Mouse (Mus musculus) thymus, adult 2 months (tissue): ENCODE data around the gene Zfyve19.

Experiments
- CTCF ChIP-seq: fragments of 200-500 bp; IDR thresholded peaks from 2 replicates; pipeline ENCODE4 v1.5.1; 2012; ENCODE audit warnings: mild to moderate bottlenecking, control low read depth, low read length, moderate library complexity, borderline replicate concordance; ENCODE audit not compliant: control insufficient read depth, poor library complexity, insufficient read depth; ENCODE audit errors: extremely low read depth
- POLR2A ChIP-seq: fragments of 200-500 bp; IDR thresholded peaks from 2 replicates; pipeline ENCODE4 v1.6.1; 2012; ENCODE audit warnings: mild to moderate bottlenecking, low read length, control low read depth, moderate library complexity; ENCODE audit not compliant: control insufficient read depth, poor library complexity, insufficient read depth; ENCODE audit errors: extremely low read depth

DNA sequence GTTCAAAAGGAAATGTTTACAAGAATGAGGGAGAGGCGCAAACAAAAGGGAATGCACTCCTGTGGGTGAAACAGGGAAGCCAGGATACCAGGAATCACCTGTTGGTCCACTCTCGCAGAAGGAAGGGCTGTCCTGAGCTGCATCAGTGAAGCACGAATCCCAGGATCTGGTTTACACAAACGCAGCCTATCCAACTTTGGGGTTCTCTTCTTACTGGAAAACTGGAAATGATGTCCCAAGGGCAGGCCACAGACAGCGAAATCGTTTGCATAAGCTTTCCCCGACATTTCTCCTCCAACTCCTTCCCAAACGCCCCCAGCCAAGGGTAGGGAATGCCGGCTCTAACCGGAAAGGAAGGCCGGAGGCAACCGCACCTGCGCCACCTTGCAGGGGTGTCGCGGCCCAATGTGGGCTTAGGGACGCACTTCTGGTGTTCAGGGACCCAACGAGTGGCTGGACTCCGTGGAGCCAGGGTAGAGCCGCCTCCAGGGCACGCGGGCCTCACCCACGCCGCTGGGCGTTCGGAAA lies 28.3 kb downstream of the Zfyve19 start:
- TF ChIP-seq CTCF (no peak), POLR2A (no peak)
